Mouse (Mus musculus): Measurements from ENCODE around the gene Ints5.
A peak's percentile ranks its signal among the peaks of the same experiment; 100 is the strongest.
"Not testable (repeated sequence)": the region's sequence is repeated elsewhere in the genome, so short reads cannot be mapped to it uniquely, and the experiment has no call there.

The Ints5 gene

DNA sequence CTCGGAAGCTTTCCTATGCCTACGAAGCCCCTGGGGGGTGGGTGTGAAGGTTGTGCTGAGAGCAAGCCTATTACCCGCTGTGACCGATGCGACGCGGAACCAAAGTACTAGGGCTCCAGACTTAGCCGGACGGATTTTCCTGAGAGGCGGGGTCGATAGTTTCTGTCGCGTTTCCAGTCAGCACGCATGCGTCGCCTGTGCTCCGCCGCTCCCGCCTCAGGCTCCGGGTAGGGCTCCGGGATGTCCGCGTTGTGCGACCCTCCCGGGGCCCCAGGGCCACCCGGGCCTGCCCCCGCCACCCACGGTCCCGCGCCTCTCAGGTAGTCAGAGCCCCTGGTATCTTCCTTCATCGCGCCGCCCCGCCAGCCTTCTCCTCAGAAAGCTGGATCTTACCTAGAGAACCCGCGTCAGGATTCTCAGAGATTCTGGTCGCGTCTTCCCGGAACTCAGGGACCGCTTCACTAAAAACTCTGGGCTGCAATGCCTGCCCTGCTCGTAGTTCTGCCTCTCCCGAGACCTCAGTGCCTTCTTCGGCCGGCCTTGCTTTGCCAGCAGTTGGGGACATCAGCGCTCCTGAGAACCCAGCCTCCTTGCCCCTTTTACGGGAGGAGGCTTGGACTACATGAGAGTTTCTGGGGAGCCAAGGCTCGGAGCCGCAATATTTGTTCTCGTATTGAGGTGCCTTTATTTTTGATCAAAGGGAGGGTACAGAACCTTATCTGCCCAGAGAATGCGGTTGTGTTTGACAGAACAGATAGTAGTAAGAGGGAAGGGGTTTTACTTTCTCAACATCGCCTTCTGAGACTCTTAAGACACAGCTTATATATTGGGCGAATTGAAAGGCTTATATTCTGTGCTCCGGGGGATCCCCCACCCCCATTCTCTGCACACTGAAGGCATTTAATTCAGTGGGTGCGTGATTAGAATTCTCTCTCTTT, at the start of gene Ints5:
TSS of gene Ints5 (plus strand) at position 177 of the 938 bp plus-strand sequence.
- peak; percentile 86 to 90 for DNase-seq (ENCODE audit: low spot score in 2 of 2)

GRCm38 (mm10) chr19:8844371-8845129, 48.3 kb upstream of the Ints5 start:
- peak; percentile 63 to 91 for DNase-seq (ENCODE audit: low spot score in 2 of 2)

DNA sequence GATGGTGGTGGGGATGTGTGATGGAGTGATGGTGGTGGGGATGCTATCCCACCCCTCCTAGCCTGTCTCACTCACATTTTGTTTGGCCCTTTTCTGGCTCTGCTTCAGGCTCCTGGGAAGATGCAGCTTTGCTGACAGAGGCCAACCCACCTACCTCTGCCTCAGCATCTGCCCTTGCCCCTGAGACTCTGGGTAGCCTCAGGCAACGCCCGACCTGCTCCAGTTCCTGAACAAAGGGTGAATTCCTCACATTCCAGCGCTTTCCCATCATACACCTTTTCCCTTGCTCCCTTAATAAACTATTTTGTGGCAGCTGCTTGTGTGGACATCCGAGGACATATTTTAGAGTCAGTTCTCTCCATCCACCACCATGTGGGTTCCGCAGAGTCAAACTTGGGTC, 44.4 kb upstream of the Ints5 start:
- no peak for DNase-seq (ENCODE audit: low spot score in 2 of 2)

GRCm38 (mm10) chr19:8850402-8850901, 42.4 kb upstream of the Ints5 start, which contains the start of gene Lrrn4cl:
Lrrn4cl (plus strand) TSS chr19:8850768.
- DNase-seq (ENCODE audit: low spot score in 2 of 2), result no peak

GRCm38 (mm10) chr19:8851639-8852038, 41.2 kb upstream of the Ints5 start:
- DNase-seq (ENCODE audit: low spot score in 2 of 2), result no peak

DNA sequence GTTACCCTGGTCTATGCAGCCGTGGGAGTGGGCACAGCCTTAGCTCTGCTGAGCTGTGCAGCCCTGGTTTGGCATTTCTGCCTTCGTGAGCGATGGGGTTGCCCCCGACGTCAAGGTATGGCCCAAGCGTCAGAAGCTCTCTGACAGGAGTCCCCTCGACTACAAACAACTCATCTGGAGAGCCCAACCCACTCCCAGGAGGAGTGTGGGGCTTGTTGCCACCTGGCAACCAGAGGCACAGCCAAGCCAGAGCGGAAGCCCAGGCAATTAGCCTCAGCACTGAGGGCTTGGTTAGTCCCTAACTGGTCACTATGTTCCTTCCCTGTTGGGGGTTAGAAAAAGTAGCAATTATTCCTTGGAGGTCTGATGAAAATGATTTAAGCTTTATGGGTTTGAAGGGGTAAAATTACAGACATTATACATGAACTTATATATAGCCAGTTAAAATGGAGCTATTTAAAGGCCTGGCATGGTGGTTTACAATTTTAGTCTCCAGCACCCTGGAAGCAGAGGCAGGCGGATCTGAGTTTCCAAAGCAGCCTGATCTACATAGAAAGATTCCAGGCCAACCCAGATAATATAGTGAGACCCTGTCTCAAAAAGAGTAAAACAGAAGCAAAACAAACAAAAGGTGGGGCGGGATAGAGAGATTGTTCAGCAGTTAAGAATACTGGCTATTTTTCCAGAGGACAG, 40.4 kb upstream of the Ints5 start:
- no peak for DNase-seq (ENCODE audit: low spot score in 2 of 2)

- DNase-seq (ENCODE audit: low spot score in 2 of 2), result no peak
Measured at GRCm38 (mm10) chr19:8853117-8853516, 39.7 kb upstream of the Ints5 start.

GRCm38 (mm10) chr19:8857689-8858088, 35.1 kb upstream of the Ints5 start:
- DNase-seq (ENCODE audit: low spot score in 2 of 2), result peak in 1 of 2 experiments; percentile 65

GRCm38 (mm10) chr19:8859018-8859417, 33.8 kb upstream of the Ints5 start:
- peak in 1 of 2 experiments; percentile 63 for DNase-seq (ENCODE audit: low spot score in 2 of 2)

DNA sequence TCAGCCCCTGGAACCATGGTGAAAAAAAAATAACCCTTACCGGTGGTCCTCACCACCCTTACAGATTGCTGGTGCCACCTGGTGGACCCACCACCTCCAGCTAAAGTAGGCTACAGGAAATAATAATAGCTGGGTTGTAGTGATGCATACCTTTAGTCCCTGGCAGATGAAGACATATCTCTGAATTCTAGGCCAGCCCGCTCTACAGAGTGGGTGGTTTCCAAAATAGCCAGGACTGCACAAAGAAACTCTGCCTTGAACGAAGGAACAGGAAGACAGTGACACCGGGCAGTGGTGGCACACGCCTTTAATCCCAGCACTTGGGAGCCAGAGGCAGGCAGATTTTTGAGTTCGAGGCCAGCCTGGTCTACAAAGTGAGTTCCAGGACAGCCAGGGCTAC, 28.5 kb upstream of the Ints5 start:
- DNase-seq (ENCODE audit: low spot score in 2 of 2), result no peak

DNA sequence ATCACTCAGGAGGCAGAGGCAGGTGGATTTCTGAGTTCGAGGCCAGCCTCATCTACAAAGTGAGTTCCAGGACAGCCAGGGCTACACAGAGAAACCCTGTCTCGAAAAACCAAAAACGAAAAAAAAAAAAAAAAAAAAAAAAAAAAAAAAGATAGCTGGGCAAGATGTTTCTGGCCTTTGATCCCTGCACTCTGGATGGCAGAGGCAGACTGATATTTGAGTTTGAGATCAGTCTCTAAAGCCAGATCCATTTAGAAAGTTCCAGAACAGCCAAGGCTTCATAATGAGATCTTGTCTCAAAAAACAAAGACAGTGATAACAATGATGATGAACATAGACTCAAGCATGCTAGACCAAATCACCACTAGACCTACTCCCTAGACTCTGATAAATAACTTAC, 22.4 kb upstream of the Ints5 start:
- DNase-seq (ENCODE audit: low spot score in 2 of 2), result not testable (repeated sequence)

- DNase-seq (ENCODE audit: low spot score in 2 of 2), result peak in 1 of 2 experiments; percentile 24
Measured at GRCm38 (mm10) chr19:8870838-8871237, 22.0 kb upstream of the Ints5 start.

DNA sequence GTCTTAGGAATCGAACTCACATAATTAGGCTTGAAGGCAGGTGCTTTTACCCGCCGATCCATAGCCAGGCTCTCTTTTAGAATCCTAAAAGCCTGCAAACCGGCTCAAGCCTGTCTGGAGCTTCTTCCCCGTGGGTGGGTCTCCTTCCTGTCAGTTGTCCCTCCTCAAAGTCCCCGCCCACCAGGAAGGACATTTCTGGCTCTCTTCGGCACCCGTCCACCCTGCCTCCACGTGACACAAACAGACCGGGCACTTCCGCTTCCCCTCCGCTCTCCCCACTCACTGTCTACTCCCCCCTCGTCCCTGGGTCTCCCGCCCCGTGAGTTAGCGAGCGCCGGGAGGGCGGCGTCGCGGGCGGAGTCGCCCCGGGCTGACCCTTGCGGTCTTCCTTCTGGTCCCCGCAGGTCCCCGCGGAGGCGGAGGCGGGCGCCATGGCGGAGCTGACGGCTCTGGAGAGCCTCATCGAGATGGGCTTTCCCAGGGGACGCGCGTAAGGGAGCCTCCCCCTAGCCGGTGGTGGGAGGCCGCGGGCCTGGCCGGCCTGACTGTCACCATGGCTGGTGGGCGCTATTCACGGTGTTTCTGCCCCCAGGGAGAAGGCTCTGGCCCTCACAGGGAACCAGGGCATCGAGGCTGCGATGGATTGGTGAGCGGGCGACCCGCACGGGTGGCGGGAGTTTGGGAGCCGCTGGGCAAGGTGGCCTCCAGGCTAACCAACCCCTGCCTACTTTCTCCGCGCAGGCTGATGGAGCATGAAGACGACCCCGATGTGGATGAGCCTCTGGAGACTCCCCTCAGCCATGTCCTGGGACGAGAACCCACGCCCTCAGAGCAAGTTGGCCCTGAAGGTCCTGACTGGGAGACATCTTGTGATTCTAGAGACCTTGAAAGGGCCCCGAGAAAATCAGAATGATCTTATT, 21.3 kb upstream of the Ints5 start, which contains the start of gene Ubxn1:
TSS of gene Ubxn1 (plus strand) at position 230 of the 920 bp plus-strand sequence.
- DNase-seq (ENCODE audit: low spot score in 2 of 2), result peak; percentile 89 to 96

DNA sequence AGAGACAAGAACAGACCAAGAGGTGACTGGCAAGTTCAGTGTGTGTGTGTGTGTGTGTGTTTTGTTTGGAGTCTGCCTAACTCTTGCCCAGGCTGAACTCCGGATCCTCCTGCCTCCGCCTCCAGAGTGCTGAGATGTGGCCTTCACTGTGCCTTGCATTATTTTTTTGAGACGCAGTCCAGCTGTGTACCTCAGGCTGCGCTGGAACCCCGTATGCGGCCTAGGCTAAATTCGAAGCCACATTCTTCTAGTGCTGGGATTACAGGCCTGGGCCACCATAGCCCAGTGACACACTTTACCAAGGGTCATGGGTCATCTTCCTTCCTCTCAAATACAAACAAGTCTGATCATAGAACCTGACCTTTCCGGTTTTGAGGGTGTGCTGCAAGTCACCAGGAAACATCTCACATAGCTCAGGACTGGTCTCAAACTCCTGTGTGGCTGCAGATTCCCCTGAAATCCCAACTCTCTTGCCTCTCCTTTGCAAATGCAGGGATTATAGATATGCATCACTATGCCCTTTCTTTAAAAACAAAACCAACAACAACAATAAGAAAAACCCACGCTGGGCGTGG, 20.5 kb upstream of the Ints5 start:
- DNase-seq (ENCODE audit: low spot score in 2 of 2), result no peak

- DNase-seq (ENCODE audit: low spot score in 2 of 2), result no peak
Measured at GRCm38 (mm10) chr19:8875031-8875430, 17.8 kb upstream of the Ints5 start.

DNA sequence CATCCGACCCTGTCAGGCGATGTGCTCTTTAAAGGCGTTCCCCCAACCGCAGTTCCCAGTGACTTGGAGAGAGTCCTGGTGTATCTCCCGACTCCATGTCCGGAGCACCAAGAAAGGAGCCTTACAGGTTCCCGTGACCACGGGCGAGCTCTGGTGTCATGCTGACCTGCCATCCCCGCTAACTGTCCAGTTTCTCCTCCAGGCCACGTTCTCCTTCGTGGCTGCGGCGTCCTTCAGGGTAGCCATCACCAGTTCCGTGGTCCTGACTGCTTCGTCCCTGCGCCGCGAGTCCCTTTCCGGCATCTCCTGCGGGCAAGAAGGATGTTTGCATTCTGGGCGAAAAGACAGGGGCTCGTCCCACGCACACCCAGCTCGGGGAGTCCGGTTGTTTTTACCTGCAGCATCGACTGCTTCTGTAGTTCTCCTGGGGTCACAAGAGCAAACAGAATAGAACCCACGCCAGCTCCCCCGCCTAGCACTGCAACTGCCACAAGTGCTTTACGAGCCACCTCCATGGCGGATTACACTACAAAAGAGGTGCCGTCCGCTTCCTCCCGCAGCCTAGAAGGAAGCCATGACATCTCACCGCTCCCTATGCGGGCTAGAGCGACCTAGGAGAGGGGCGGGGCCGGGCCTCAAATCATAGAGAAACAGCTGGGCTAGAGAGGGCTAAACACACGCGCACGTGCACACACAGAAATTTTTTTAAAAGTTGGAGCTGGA, 12.3 kb upstream of the Ints5 start, which contains the start of gene Uqcc3:
TSS of gene Uqcc3 (minus strand) at position 613 of the 723 bp plus-strand sequence.
- DNase-seq (ENCODE audit: low spot score in 2 of 2), result peak; percentile 87 to 94

- no peak for DNase-seq (ENCODE audit: low spot score in 2 of 2)
Measured at GRCm38 (mm10) chr19:8881034-8881392, 11.8 kb upstream of the Ints5 start.

- no peak for DNase-seq (ENCODE audit: low spot score in 2 of 2)
Measured at GRCm38 (mm10) chr19:8883616-8884015, 9.2 kb upstream of the Ints5 start, which contains the start of the genes Lbhd1 and Gm49403. Lbhd1 (plus strand) TSS chr19:8883732. Gm49403 (plus strand) TSS chr19:8883930.

DNA sequence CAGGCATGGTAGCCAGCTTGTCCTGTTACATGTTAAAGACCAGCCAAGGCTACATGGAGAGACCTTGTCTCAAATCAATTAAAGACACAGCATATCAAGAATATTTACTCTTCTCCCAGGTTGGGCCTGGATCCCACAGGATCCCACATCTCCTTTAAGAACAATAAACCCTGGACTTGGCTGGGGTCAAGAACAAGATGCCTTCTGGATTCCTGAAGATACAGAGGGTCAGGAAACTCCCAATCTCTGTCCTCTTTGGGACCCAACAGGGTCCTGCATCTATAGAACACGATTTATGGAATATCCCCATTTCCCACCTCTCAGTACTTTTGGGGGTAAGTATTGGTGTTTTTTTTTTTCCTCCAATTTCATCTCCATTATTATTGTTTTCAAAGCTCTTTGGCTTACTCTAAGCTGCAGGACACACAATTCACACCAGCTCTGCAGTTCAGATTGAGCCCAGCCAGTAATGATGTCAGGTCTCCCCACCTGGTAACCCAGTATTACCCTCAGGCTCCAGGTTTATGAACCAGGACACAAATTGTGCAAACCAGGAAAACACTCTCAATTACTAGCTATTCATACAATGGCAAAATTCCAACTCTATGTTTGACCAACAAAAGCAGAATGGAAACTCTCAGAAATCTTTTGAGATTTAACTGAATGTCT, 5.8 kb upstream of the Ints5 start:
- DNase-seq (ENCODE audit: low spot score in 2 of 2), result no peak

All from spleen, postnatal 10 days (tissue).